Mouse (Mus musculus) limb, embryonic 15.5 days (tissue): ENCODE results near the gene Rfx4. TPM values are rescaled to one million over a fixed set of nuclear protein-coding genes. Genes with fewer than 3 reads are reported as not detected.
A peak's percentile ranks its signal among the peaks of the same experiment; 100 is the strongest.

Experiments
- ATAC-seq: fragments of 200-750 bp; cut with Nextera tagmentation; 2 replicates; pipeline ENCODE4 v1.8.0; 2017; ENCODE audit warnings: low read depth, moderate TSS enrichment; ENCODE audit not compliant: insufficient number of reproducible peaks, low FRiP score, low TSS enrichment
- H3K27ac ChIP-seq: fragments of 300-500 bp; sonication (generic); 2 replicates; pipeline ENCODE4 v1.5.1; 2015; ENCODE audit warnings: moderate library complexity, mild to moderate bottlenecking, inconsistent platforms
- H3K27me3 ChIP-seq: fragments of 300-500 bp; sonication (generic); 2 replicates; pipeline ENCODE4 v1.6.1; 2015; ENCODE audit warnings: inconsistent platforms
- H3K36me3 ChIP-seq: fragments of 300-500 bp; sonication (generic); 2 replicates; pipeline ENCODE4 v1.6.1; 2015; ENCODE audit warnings: inconsistent platforms
- H3K4me1 ChIP-seq: fragments of 300-500 bp; sonication (generic); 2 replicates; pipeline ENCODE4 v1.6.1; 2015; ENCODE audit warnings: inconsistent platforms
- H3K4me2 ChIP-seq: fragments of 300-500 bp; sonication (generic); 2 replicates; pipeline ENCODE4 v1.6.1; 2015; ENCODE audit warnings: mild to moderate bottlenecking, inconsistent platforms
- H3K4me3 ChIP-seq: fragments of 300-500 bp; sonication (generic); 2 replicates; pipeline ENCODE4 v1.5.1; 2015; ENCODE audit warnings: mild to moderate bottlenecking, inconsistent platforms
- H3K9ac ChIP-seq: fragments of 300-500 bp; sonication (generic); 2 replicates; pipeline ENCODE4 v1.6.1; 2015; ENCODE audit warnings: inconsistent platforms
- H3K9me3 ChIP-seq: fragments of 300-500 bp; sonication (generic); 2 replicates; pipeline ENCODE4 v1.6.1; 2016; ENCODE audit warnings: inconsistent platforms
- WGBS: fragments of 180-500 bp; shearing (Covaris S2); methylation state at CpG from one replicate; pipeline ENCODE4 v1.1.7; 2015; 5-methylcytosine and 5-hydroxymethylcytosine counted together
- polyA plus RNA-seq: library from polyadenylated mRNA; unstranded; fragments of >200 nt; fragmentation: Nextera tagmentation; extraction: Ambion mirVana; gene quantifications from 2 replicates; pipeline ENCODE4 v1.2.1, GENCODE M21; 2015

The Rfx4 gene
- polyA plus RNA-seq, 1 experiment from 2014 or later, result 0.24 TPM

DNA sequence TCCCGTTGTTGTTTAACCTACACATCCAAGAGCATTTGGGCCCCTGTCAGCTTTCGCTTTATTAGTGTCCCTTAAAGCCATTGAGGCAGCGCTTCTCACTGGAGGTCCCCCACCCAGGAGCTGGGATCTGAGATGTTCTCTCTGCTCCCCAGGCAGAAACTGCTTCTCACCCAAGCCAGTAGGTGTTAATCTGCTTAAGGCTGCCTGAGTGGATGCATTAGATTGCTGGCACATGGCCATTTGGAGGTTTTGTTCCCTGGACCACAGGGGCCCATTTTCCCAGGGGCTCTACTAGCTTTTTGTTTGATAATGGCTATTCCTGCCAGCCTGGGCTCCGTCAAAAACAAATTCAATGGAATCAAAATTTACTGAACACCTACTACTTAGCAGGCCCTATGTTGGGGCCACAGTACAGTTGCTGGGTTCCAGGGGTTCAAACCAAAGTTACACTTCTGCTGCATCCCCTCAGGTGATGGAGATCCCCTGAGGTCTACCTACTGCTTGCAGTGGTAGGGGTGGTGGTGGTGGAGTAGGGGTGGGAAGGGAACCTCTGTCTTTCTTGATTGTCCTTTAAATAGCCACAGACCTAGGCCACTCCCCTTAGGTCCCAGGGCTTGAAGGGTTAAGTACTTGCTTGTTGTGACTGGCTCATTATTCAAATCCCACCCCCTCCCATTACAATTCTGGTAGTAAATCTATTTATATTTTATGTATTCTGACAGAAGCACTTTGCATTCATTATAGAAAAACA, 133.4 kb downstream of the Rfx4 start:
- 48% methylated on average over 4 of the region's 4 CpGs for WGBS
- Histone ChIP-seq H3K27ac (no peak overlapping the region), H3K9me3 (no peaks in the 10 kb centered on the region), H3K4me1 (peaks cover 7% of the 10 kb centered on the region; the same call in 1 of the 2 replicates), H3K4me3 (no peak overlapping the region), H3K36me3 (no peaks in the 10 kb centered on the region), H3K4me2 (no peak overlapping the region), H3K27me3 (no peaks in the 10 kb centered on the region), H3K9ac (no peak overlapping the region)
- no peak for ATAC-seq

DNA sequence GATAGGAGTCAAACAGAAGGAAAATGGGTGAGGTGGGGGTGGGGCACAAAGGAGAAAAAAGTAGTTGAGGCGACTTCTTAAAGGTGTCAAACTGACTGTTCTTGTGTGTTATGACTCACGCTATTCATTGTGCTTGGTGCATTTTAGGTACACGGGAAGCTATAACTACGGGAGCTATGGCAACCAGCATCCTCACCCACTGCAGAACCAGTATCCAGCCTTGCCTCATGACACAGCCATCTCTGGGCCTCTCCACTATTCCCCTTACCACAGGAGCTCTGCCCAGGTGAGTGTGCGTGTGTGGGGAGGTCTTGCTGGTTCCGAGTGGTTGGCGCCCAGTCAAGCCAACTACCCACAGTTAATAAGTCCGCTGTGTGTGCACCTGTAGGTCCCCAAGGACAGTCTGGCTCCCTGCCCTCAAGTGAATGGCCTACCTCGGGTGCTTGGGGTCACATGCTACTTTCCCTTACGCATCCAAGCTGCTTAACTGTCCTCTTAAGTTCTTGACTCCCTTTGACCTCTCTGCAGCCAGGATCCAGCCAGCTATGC, 140.0 kb downstream of the Rfx4 start:
- WGBS, result 87% methylated on average over 10 of the region's 10 CpGs
- H3K4me1 ChIP-seq, result no peaks in the 10 kb centered on the region

DNA sequence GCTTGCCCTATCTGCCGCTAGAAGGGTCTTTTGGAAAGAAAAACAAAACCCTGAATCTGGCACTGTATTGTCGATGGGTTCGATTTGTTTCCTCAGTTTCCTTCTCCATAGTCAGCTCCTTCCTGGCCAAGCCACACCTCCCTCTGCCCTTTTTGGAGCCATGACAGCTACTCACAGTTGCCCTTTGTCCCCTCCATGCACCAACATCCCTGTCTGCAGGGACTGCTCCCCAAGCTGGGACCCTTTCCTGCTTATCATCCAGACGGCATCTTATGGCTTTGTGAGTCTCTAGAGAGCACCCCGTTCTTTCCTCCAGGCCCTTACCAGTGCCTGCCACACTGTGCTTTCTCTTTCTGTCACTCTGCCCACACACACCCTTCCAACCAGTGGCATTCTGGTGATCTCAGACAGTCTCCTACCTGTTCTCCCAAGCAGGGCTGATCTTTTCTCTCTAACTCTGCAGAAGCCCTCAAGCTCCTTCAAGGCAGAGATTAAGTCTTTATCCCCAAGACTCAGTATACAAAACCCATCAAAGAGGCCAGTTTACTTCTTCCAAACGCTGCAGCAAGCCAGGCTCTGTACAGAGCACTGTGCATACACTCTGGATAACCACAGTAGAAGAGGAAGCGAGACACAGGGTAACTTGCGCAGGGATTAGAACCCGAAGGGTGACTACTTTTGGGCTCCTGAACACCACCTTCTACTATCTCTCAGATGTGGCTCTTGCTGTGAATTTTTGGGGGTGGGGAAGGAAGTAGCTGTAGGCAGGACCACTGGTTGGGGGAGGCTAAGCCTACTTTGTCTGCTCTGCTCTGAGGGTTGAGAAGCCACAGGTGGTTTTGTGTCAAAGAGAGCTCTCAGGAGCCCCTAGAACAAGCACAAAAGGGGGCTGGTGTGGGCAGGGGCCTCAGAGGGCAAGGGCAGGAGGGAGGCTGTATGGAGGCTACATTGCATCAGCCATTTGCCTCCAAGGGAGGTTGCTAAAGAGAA, 141.4 kb downstream of the Rfx4 start:
- no peaks in the 10 kb centered on the region for H3K4me1 ChIP-seq
- 74% methylated on average over 9 of the region's 9 CpGs for WGBS

More for the DNA sequence above, 140.0 kb downstream of the Rfx4 start:
- no peak overlapping the region for H3K4me3 ChIP-seq
- no peak for ATAC-seq
- H3K27me3 ChIP-seq, result no peaks in the 10 kb centered on the region
- no peaks in the 10 kb centered on the region for H3K9me3 ChIP-seq
- H3K27ac ChIP-seq, result no peak overlapping the region
- no peak overlapping the region for H3K4me2 ChIP-seq
- no peak overlapping the region for H3K9ac ChIP-seq
- no peaks in the 10 kb centered on the region for H3K36me3 ChIP-seq

DNA sequence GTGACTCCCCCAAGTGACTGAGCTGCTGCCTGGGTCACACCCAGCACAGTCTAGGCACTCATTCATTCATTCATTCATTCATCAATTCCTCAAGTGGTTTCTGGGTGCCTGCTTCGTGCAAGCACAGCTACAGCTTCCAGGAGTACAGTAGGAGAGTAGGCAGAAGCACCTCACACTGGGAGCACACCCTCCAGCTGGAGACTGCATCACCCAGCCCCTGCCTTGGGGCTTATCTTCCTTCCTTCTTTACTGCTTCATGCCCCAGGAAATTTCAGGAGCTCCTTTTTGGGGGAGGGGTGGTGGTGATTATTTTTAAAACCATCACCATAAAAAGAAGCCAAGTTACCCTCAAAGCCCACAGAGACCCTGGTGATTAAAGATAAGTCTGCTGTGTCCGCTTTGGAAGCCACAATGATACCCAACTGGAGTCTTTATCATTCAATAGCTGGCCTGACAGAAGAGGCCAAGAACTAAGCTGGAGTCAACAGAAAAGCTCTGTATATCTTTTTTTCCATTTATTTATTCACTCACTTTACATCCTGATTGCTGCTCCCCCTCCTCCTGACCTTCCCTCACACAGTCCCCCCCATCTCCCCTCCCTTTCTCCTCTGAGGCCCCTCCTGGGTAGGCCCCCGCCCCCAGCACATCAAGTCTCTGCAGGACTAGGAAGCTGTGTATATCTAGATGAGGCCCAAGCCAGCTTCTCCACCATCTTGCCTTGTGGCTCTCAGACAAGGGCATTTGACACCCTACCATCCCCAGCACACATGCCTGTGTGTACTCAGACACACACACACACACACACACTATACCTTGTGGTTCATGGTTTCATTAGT, 142.5 kb downstream of the Rfx4 start:
- Histone ChIP-seq H3K4me2 (no peak overlapping the region), H3K9me3 (no peaks in the 10 kb centered on the region), H3K4me1 (peaks cover under 1% of the 10 kb centered on the region), H3K9ac (no peak overlapping the region), H3K27me3 (no peaks in the 10 kb centered on the region), H3K36me3 (no peaks in the 10 kb centered on the region), H3K27ac (no peak overlapping the region), H3K4me3 (no peak overlapping the region)
- no peak for ATAC-seq
- 69% methylated on average over 3 of the region's 3 CpGs for WGBS

More for the DNA sequence above, 141.4 kb downstream of the Rfx4 start:
- no peak overlapping the region for H3K4me3 ChIP-seq
- no peaks in the 10 kb centered on the region for H3K27me3 ChIP-seq
- no peaks in the 10 kb centered on the region for H3K36me3 ChIP-seq
- no peaks in the 10 kb centered on the region for H3K9me3 ChIP-seq
- ATAC-seq, result no peak
- H3K4me2 ChIP-seq, result no peak overlapping the region
- no peak overlapping the region for H3K27ac ChIP-seq
- H3K9ac ChIP-seq, result no peak overlapping the region

DNA sequence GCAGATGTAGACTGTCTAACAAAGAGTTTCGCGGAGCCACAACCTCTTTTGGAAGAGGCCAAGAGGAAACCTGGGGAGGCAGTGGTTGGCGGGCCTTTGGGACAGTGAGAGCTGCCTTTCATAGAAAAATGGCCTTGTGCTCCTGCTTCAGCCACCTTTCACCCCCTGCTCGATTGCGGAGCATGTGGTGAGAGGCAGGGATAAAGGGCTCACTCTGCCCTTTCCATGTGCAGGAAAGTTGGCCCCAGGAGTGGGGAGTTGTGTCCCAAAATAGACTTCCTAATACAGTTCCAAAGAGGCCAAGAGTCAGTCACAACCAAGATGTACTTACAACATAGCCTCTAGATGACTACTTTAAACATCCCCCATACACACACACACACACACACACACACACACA, 145.8 kb downstream of the Rfx4 start:
- Histone ChIP-seq H3K9me3 (no peaks in the 10 kb centered on the region), H3K4me2 (no peak overlapping the region), H3K9ac (no peak overlapping the region), H3K36me3 (no peaks in the 10 kb centered on the region), H3K27ac (no peak overlapping the region), H3K27me3 (no peaks in the 10 kb centered on the region), H3K4me3 (no peak overlapping the region), H3K4me1 (peaks cover 9% of the 10 kb centered on the region)
- no peak for ATAC-seq
- 87% methylated on average over 5 of the region's 5 CpGs for WGBS

DNA sequence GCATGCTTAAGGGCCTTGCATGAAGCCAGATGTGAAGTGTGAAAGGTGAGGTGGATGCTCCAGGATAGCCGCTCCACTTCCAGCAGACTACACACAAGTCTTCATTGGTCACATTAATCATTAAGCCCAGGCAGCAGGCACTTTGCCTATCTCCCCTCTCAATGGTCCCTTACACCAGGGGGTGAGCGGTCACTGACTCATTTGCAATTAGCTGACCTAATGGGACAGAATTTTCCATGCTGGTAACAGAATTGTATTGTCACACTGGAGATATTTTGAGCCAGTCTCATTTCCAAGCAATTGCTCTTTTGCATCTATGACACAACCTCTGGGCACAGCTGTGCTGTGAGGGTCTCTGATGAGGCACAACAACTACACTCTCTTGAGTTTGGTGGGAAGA, 146.4 kb downstream of the Rfx4 start:
- Histone ChIP-seq H3K4me1 (peaks cover 9% of the 10 kb centered on the region), H3K27me3 (no peaks in the 10 kb centered on the region), H3K27ac (no peak overlapping the region), H3K9me3 (no peaks in the 10 kb centered on the region), H3K4me3 (no peak overlapping the region), H3K36me3 (no peaks in the 10 kb centered on the region), H3K9ac (no peak overlapping the region), H3K4me2 (no peak overlapping the region)
- WGBS, result 88% methylated on average over 2 of the region's 2 CpGs
- no peak for ATAC-seq

DNA sequence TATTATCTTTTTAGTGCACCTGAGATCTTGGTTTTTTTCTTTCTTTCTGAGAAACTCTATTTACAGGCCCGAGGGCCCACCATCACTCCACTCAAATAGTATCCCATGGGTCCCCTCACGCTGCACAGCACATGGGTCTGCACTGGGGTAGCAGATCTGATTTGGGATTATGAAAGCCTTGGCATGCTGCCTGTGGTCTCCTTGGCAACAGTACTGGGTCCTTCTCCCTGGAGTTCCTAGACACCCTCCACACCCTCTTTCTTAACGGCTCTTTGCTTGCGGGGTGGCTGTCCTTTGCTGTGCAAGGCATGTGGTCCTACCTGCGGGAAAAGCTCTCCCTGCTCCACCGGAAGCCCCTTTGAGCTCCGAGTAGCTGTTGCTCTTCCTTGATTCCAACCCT, 147.4 kb downstream of the Rfx4 start:
- Histone ChIP-seq H3K9ac (no peak overlapping the region), H3K4me3 (no peak overlapping the region), H3K9me3 (no peaks in the 10 kb centered on the region), H3K4me1 (peaks cover 9% of the 10 kb centered on the region), H3K27me3 (no peaks in the 10 kb centered on the region), H3K36me3 (no peaks in the 10 kb centered on the region), H3K27ac (no peak overlapping the region), H3K4me2 (no peak overlapping the region)
- 41% methylated on average over 7 of the region's 7 CpGs for WGBS
- no peak for ATAC-seq

DNA sequence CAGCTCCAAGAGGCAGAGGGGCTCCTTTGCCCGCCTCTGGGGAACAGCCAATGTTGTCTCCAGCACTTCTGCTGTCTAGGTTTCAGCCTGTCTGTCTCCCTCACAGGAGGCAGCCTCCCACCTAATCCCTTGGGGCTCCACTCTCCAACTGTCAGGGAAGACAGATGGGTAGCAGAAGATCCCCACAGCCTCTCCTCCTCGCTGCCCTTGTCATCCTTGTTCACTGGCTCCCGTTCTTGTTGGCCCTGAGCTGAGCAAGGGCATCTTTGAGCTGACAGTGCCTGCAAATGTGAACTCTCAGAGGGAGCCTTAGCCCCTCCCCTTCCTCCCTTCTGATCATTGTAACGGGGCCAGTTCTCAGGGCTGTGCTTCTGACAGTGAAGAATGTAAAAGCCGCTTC, 147.9 kb downstream of the Rfx4 start:
- Histone ChIP-seq H3K4me2 (peak overlapping the region; percentile 25; the same call in 1 of the 2 replicates), H3K27me3 (no peaks in the 10 kb centered on the region), H3K27ac (no peak overlapping the region), H3K4me1 (peaks cover 9% of the 10 kb centered on the region), H3K36me3 (no peaks in the 10 kb centered on the region), H3K9me3 (no peaks in the 10 kb centered on the region), H3K9ac (no peak overlapping the region), H3K4me3 (no peak overlapping the region)
- ATAC-seq, result no peak
- 6% methylated on average over 5 of the region's 5 CpGs for WGBS

DNA sequence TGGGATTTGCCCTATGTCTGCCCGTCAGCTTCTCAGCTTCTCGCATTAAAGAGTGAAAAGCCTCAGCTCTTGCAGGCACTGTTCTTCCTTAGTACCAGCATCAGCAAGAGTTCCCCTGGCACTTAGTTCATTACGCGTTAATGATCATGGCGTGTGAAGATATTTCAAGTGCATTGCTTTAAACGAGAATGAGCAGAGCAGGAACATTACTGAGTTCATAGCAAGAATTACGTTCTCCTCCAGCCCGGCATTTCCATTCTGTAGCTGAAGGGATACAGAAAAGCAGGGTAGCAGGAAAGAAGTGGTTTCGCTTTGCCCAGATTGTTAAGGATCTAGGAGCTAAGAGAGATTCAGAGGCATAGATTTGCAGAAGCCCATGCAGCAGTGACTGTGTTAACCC, 151.0 kb downstream of the Rfx4 start:
- H3K27me3 ChIP-seq, result no peaks in the 10 kb centered on the region
- no peaks in the 10 kb centered on the region for H3K9me3 ChIP-seq
- no peak for ATAC-seq
- H3K4me2 ChIP-seq, result no peak overlapping the region
- H3K9ac ChIP-seq, result no peak overlapping the region
- no peak overlapping the region for H3K4me3 ChIP-seq
- no peaks in the 10 kb centered on the region for H3K36me3 ChIP-seq
- 67% methylated on average over 9 of the region's 9 CpGs for WGBS
- no peak overlapping the region for H3K27ac ChIP-seq
- peaks cover 14% of the 10 kb centered on the region for H3K4me1 ChIP-seq

DNA sequence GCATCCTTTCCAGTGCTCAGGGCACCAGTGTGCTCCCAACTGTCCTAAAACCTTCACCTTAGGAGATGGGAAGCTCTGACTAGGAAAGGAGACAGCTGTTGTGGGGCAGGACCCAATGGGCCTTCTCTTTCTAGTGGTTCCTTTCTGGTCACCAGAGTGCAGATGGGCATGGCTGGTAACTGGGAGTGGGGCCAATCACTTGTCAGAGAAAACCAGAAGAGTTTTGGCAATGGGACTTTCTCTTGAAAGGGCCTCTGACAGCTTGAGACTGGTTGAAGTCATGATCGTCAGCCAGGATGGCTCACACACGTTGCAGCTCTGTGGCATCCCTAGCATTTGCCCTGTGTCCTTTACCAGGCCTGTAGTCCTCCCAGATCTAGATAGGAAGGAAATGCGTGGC, 152.1 kb downstream of the Rfx4 start:
- no peak overlapping the region for H3K4me2 ChIP-seq
- 81% methylated on average over 3 of the region's 3 CpGs for WGBS
- no peak for ATAC-seq

DNA sequence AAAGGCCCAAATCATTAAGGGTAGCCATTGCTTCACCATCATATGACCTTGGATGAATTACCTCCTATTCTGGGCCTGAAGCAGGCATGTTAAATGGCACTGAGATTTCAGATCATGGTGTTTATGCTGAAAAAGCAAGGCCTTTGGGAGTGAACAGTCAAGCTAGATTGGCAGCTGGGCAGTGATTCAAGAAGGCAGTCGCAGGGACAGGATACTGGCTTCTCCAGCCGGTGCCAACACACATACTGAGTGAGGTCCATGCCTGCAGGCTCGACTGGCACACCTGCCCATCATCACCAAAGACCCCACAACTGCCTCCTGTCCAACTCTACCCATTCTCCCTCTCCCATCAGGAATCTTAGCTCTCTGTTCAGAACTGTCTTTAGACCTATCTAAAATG, 152.6 kb downstream of the Rfx4 start:
- no peak overlapping the region for H3K4me3 ChIP-seq
- no peaks in the 10 kb centered on the region for H3K27me3 ChIP-seq
- H3K9me3 ChIP-seq, result no peaks in the 10 kb centered on the region
- no peak overlapping the region for H3K9ac ChIP-seq
- 80% methylated on average over 3 of the region's 3 CpGs for WGBS
- H3K4me2 ChIP-seq, result no peak overlapping the region
- no peaks in the 10 kb centered on the region for H3K36me3 ChIP-seq
- H3K4me1 ChIP-seq, result peaks cover 12% of the 10 kb centered on the region
- H3K27ac ChIP-seq, result no peak overlapping the region
- no peak for ATAC-seq

More for the DNA sequence above, 152.1 kb downstream of the Rfx4 start:
- H3K4me3 ChIP-seq, result no peak overlapping the region
- no peaks in the 10 kb centered on the region for H3K9me3 ChIP-seq
- peaks cover 14% of the 10 kb centered on the region for H3K4me1 ChIP-seq
- no peaks in the 10 kb centered on the region for H3K27me3 ChIP-seq
- H3K27ac ChIP-seq, result no peak overlapping the region
- H3K9ac ChIP-seq, result no peak overlapping the region
- no peaks in the 10 kb centered on the region for H3K36me3 ChIP-seq
